Mouse (Mus musculus) myocyte (in vitro differentiated cells): ENCODE measurements around the gene Nuak2. TPM values are rescaled to one million over a fixed set of nuclear protein-coding genes. Genes with fewer than 3 reads are reported as not detected.

Experiments used
- H3K27me3 ChIP-seq: one replicate; pipeline ENCODE4 v1.6.1; 2011; ENCODE audit not compliant: control insufficient read depth, insufficient read depth, insufficient read length
- H3K36me3 ChIP-seq: one replicate; pipeline ENCODE4 v1.6.1; 2011; ENCODE audit not compliant: control insufficient read depth, insufficient read depth
- H3K4me2 ChIP-seq: one replicate; pipeline ENCODE4 v1.6.1; 2011; ENCODE audit warnings: low read depth, control low read depth
- H3K4me3 ChIP-seq: one replicate; pipeline ENCODE4 v1.5.1; 2011; ENCODE audit warnings: mild to moderate bottlenecking, control low read depth, moderate library complexity
- H3K79me2 ChIP-seq: one replicate; pipeline ENCODE4 v1.6.1; 2011; ENCODE audit not compliant: control insufficient read depth, insufficient read depth
- H3ac ChIP-seq: one replicate; pipeline ENCODE4 v1.6.1; 2011; ENCODE audit not compliant: control insufficient read depth, insufficient read length
- CEBPB ChIP-seq: IDR thresholded peaks from 2 replicates; pipeline ENCODE4 v1.6.1; 2011; ENCODE audit warnings: mild to moderate bottlenecking, moderate library complexity; ENCODE audit not compliant: poor library complexity, insufficient read depth, severe bottlenecking
- E2F4 ChIP-seq: IDR thresholded peaks from one replicate; pipeline ENCODE4 v1.6.1; 2011; ENCODE audit warnings: mild to moderate bottlenecking, control low read depth, moderate library complexity; ENCODE audit not compliant: insufficient read depth
- MAX ChIP-seq: IDR thresholded peaks from one replicate; pipeline ENCODE4 v1.6.1; 2011; ENCODE audit warnings: low read depth, mild to moderate bottlenecking, control low read depth
- MYOD1 ChIP-seq, 3 experiments: IDR thresholded peaks; one replicate each; pipeline ENCODE4 v1.6.1; 2011; ENCODE audit warnings: control low read depth in 2 of 3, low read depth in 2 of 3, mild to moderate bottlenecking in 2 of 3, moderate library complexity in 1 of 3; ENCODE audit not compliant: insufficient read length in 2 of 3, control insufficient read depth in 1 of 3
- MYOG ChIP-seq, 3 experiments: IDR thresholded peaks; one replicate each; pipeline ENCODE4 v1.6.1; 2011; ENCODE audit warnings: control low read depth in 2 of 3, low read depth in 2 of 3, mild to moderate bottlenecking in 2 of 3; ENCODE audit not compliant: insufficient read length in 2 of 3, control insufficient read depth in 1 of 3, insufficient read depth in 1 of 3
- POLR2A ChIP-seq: IDR thresholded peaks from one replicate; pipeline ENCODE4 v1.6.1; 2011; ENCODE audit warnings: low read depth, mild to moderate bottlenecking, control low read depth, moderate library complexity; ENCODE audit not compliant: insufficient read length
- POLR2AphosphoS2 ChIP-seq: IDR thresholded peaks from one replicate; pipeline ENCODE4 v1.6.1; 2011; ENCODE audit warnings: low read depth, control low read depth; ENCODE audit not compliant: insufficient read length
- REST ChIP-seq: IDR thresholded peaks from one replicate; pipeline ENCODE4 v1.6.1; 2011; ENCODE audit warnings: mild to moderate bottlenecking, control low read depth, moderate library complexity; ENCODE audit not compliant: insufficient read depth, insufficient read length
- SRF ChIP-seq: IDR thresholded peaks from one replicate; pipeline ENCODE4 v1.6.1; 2011; ENCODE audit warnings: low read depth; ENCODE audit not compliant: control insufficient read depth, insufficient read length
- TCF12 ChIP-seq: IDR thresholded peaks from one replicate; pipeline ENCODE4 v1.6.1; 2011; ENCODE audit warnings: mild to moderate bottlenecking, control low read depth; ENCODE audit not compliant: poor library complexity, insufficient read depth, severe bottlenecking
- TCF3 ChIP-seq: IDR thresholded peaks from one replicate; pipeline ENCODE4 v1.6.1; 2011; ENCODE audit warnings: low read depth, control low read depth; ENCODE audit not compliant: insufficient read length
- USF1 ChIP-seq: IDR thresholded peaks from one replicate; pipeline ENCODE4 v1.6.1; 2011; ENCODE audit warnings: low read depth, mild to moderate bottlenecking, control low read depth, moderate library complexity
- polyA plus RNA-seq: library from polyadenylated mRNA; unstranded; fragments of >200 nt; fragmentation: generic; extraction: Trizol; gene quantifications from one replicate; pipeline ENCODE4 v1.2.1, GENCODE M21; 2012; ENCODE audit warnings: missing spikeins

Gene Nuak2
- polyA plus RNA-seq, 1 experiment: 6.0 TPM

- Histone ChIP-seq H3K4me3 (no peak overlapping the region), H3K4me2 (peak overlapping the region; percentile 62), H3K79me2 (no peaks in the 10 kb centered on the region), H3ac (no peak overlapping the region), H3K27me3 (no peaks in the 10 kb centered on the region), H3K36me3 (peaks cover 15% of the 10 kb centered on the region)
- TF ChIP-seq MYOD1 (IDR thresholded peaks at IDR 0.05; ENCODE audit: control insufficient read depth in 1 of 3, insufficient read length in 2 of 3, low read depth in 2 of 3) (peak in 2 of 3 experiments; percentile 32 to 56), CEBPB (no peak), MYOG (IDR thresholded peaks at IDR 0.05; ENCODE audit: control insufficient read depth in 1 of 3, insufficient read depth in 1 of 3, insufficient read length in 2 of 3, low read depth in 2 of 3) (peak in 1 of 3 experiments; percentile 16)
Measured at GRCm38 (mm10) chr1:132335378-132335965, 19.5 kb downstream of the Nuak2 start.

- no peaks in the 10 kb centered on the region for H3K27me3 ChIP-seq
- H3K4me2 ChIP-seq: no peak overlapping the region
- no peak overlapping the region for H3K4me3 ChIP-seq
- H3K79me2 ChIP-seq: no peaks in the 10 kb centered on the region
- TF ChIP-seq REST: no peak
- no peak for TF ChIP-seq CEBPB
- TF ChIP-seq MYOD1 (IDR thresholded peaks at IDR 0.05; ENCODE audit: control insufficient read depth in 1 of 3, insufficient read length in 2 of 3, low read depth in 2 of 3): no peak
- TF ChIP-seq TCF12: no peak
- H3ac ChIP-seq: no peak overlapping the region
- H3K36me3 ChIP-seq: peaks cover 6% of the 10 kb centered on the region
Measured at GRCm38 (mm10) chr1:132336921-132337320, 21.0 kb downstream of the Nuak2 start.

GRCm38 (mm10) chr1:132338027-132338660 lies 22.2 kb downstream of the Nuak2 start:
- H3K36me3 ChIP-seq: no peaks in the 10 kb centered on the region
- H3K79me2 ChIP-seq: no peaks in the 10 kb centered on the region
- H3K27me3 ChIP-seq: no peaks in the 10 kb centered on the region
- no peak overlapping the region for H3ac ChIP-seq
- H3K4me2 ChIP-seq: no peak overlapping the region
- no peak for TF ChIP-seq POLR2AphosphoS2
- no peak for TF ChIP-seq TCF3
- no peak for TF ChIP-seq E2F4
- TF ChIP-seq TCF12: no peak
- TF ChIP-seq SRF: no peak
- no peak for TF ChIP-seq POLR2A
- no peak for TF ChIP-seq MYOG (IDR thresholded peaks at IDR 0.05; ENCODE audit: control insufficient read depth in 1 of 3, insufficient read depth in 1 of 3, insufficient read length in 2 of 3, low read depth in 2 of 3)
- no peak for TF ChIP-seq CEBPB
- no peak for TF ChIP-seq MYOD1 (IDR thresholded peaks at IDR 0.05; ENCODE audit: control insufficient read depth in 1 of 3, insufficient read length in 2 of 3, low read depth in 2 of 3)
- no peak for TF ChIP-seq USF1
- TF ChIP-seq MAX: no peak
- TF ChIP-seq REST: no peak
- H3K4me3 ChIP-seq: no peak overlapping the region

GRCm38 (mm10) chr1:132341731-132342501 lies 26.0 kb downstream of the Nuak2 start:
- Histone ChIP-seq H3K4me3 (no peak overlapping the region), H3ac (no peak overlapping the region), H3K36me3 (no peaks in the 10 kb centered on the region), H3K79me2 (no peaks in the 10 kb centered on the region), H3K27me3 (no peaks in the 10 kb centered on the region), H3K4me2 (peak overlapping the region; percentile 75)
- TF ChIP-seq CEBPB: no peak
- TF ChIP-seq USF1: no peak
- no peak for TF ChIP-seq POLR2A
- no peak for TF ChIP-seq MAX
- TF ChIP-seq SRF: no peak
- TF ChIP-seq TCF3: no peak

GRCm38 (mm10) chr1:132342518-132342917 lies 26.6 kb downstream of the Nuak2 start:
- no peak for TF ChIP-seq TCF12
- TF ChIP-seq SRF: no peak
- no peak for TF ChIP-seq MYOG (IDR thresholded peaks at IDR 0.05; ENCODE audit: control insufficient read depth in 1 of 3, insufficient read depth in 1 of 3, insufficient read length in 2 of 3, low read depth in 2 of 3)
- no peak for TF ChIP-seq POLR2AphosphoS2
- TF ChIP-seq POLR2A: no peak
- no peak for TF ChIP-seq USF1
- no peak for TF ChIP-seq MYOD1 (IDR thresholded peaks at IDR 0.05; ENCODE audit: control insufficient read depth in 1 of 3, insufficient read length in 2 of 3, low read depth in 2 of 3)
- TF ChIP-seq E2F4: no peak
- TF ChIP-seq MAX: no peak
- no peak for TF ChIP-seq TCF3
- TF ChIP-seq CEBPB: no peak
- no peak for TF ChIP-seq REST
- Histone ChIP-seq H3K4me2 (peak overlapping the region; percentile 75), H3K27me3 (no peaks in the 10 kb centered on the region), H3K4me3 (no peak overlapping the region), H3K36me3 (no peaks in the 10 kb centered on the region), H3K79me2 (no peaks in the 10 kb centered on the region), H3ac (no peak overlapping the region)
